ENCODE assay signal across 28 mouse cellular contexts in genomic region chr9:10348741-10349140, GRCm38 (mm10).
DNase-seq lines count a peak whose midpoint lies in the region; ATAC-seq and TF ChIP-seq lines count a peak whose summit lies in the region.
"Had no signal": no experiment of that assay in that cellular context is flagged by ENCODE, and none has a peak within 500 bp of the region (broad histone marks: within the 10 kb centered on the region; RNA-seq: fewer than 3 reads in every experiment).

No protein-coding gene starts in this region.

- H3K9me3 ChIP-seq in ES-Bruce4 (replicated peaks; ENCODE audit: control insufficient read depth, insufficient read depth, low read length, poor library complexity, severe bottlenecking), result no peaks in the 10 kb centered on the region
- H3K9me3 ChIP-seq: embryonic facial prominence, embryonic 12.5 days; forebrain, embryonic 12.5 days; heart, embryonic 10.5 days; limb, embryonic 10.5 days; midbrain, embryonic 13.5 days; neural tube, embryonic 13.5 days had no signal

- H3K9ac ChIP-seq in ES-Bruce4 (ENCODE audit: low read depth, poor library complexity, severe bottlenecking), result no peak overlapping the region
- H3K9ac ChIP-seq: embryonic facial prominence, embryonic 12.5 days; forebrain, embryonic 12.5 days; midbrain, embryonic 13.5 days; neural tube, embryonic 13.5 days had no signal

- H3K27ac ChIP-seq in layer of hippocampus, adult 2 months, result no peak overlapping the region
- H3K27ac ChIP-seq in ES-Bruce4 (ENCODE audit: insufficient read depth, low read length), result no peak overlapping the region
- H3K27ac ChIP-seq: embryonic facial prominence, embryonic 12.5 days; forebrain, embryonic 12.5 days; heart, embryonic 10.5 days; limb, embryonic 10.5 days; midbrain, embryonic 13.5 days; neural tube, embryonic 13.5 days had no signal

- TF ChIP-seq EP300 in ES-Bruce4 (IDR thresholded peaks at IDR 0.05; ENCODE audit: insufficient read depth, low read depth, low read length), result no peak

- TF ChIP-seq CTCF in layer of hippocampus, adult 2 months (conservative IDR thresholded peaks at IDR 0.05), result peak; percentile 32; the same call in 1 of the 2 replicates
- TF ChIP-seq CTCF in ES-Bruce4 (IDR thresholded peaks at IDR 0.05; ENCODE audit: low read depth, low read length), result peak; percentile 56

- no peaks in the 10 kb centered on the region for H3K36me3 ChIP-seq in ES-Bruce4 (ENCODE audit: control insufficient read depth, insufficient read depth, low read length, poor library complexity, severe bottlenecking)
- H3K36me3 ChIP-seq: embryonic facial prominence, embryonic 12.5 days; forebrain, embryonic 12.5 days; heart, embryonic 10.5 days; limb, embryonic 10.5 days; midbrain, embryonic 13.5 days; neural tube, embryonic 13.5 days had no signal

- no peak for DNase-seq in layer of hippocampus, adult 2 months (ENCODE audit: low spot score in 2 of 2)
- DNase-seq in layer of hippocampus, postnatal 14 days (ENCODE audit: low spot score in 2 of 2), result no peak
- peak; percentile 9 for DNase-seq in A20 (ENCODE audit: low read depth, low spot score)
- DNase-seq in WW6 (ENCODE audit: low read depth, low spot score), result peak; percentile 36
- DNase-seq in adrenal gland, postnatal 14 days, result no peak
- DNase-seq in embryo, embryonic 10 days (ENCODE audit: low spot score), result no peak
- DNase-seq: adrenal gland, postnatal 36 days; B cell, adult 2 months; cerebellum, adult 11 months; cerebellum, postnatal 10 days; heart, postnatal 4 days; kidney, adult 9 months; kidney, postnatal 25 days; layer of hippocampus, adult 9-11 months; lung, adult 2 months; lung, postnatal 36 days; right cerebral cortex, postnatal 4 days had no signal

- no peak for TF ChIP-seq POLR2A in ES-Bruce4 (IDR thresholded peaks at IDR 0.05; ENCODE audit: insufficient read depth, low read length)

- H3K27me3 ChIP-seq in ES-Bruce4 (ENCODE audit: control insufficient read depth, insufficient read depth, low read length, poor library complexity, severe bottlenecking), result no peaks in the 10 kb centered on the region
- H3K27me3 ChIP-seq: embryonic facial prominence, embryonic 12.5 days; forebrain, embryonic 12.5 days; megakaryocyte, embryonic 14.5 days; midbrain, embryonic 13.5 days; neural tube, embryonic 13.5 days had no signal

- H3K4me1 ChIP-seq in ES-Bruce4 (ENCODE audit: control insufficient read depth, insufficient read depth, low read length), result no peaks in the 10 kb centered on the region
- H3K4me1 ChIP-seq: embryonic facial prominence, embryonic 12.5 days; forebrain, embryonic 12.5 days; heart, embryonic 10.5 days; limb, embryonic 10.5 days; megakaryocyte, embryonic 14.5 days; midbrain, embryonic 13.5 days; neural tube, embryonic 13.5 days had no signal

- no peak overlapping the region for H3K4me3 ChIP-seq in layer of hippocampus, adult 2 months
- H3K4me3 ChIP-seq in ES-Bruce4 (ENCODE audit: low read depth, low read length), result no peak overlapping the region
- H3K4me3 ChIP-seq: embryonic facial prominence, embryonic 12.5 days; forebrain, embryonic 12.5 days; heart, embryonic 10.5 days; limb, embryonic 10.5 days; midbrain, embryonic 13.5 days; neural tube, embryonic 13.5 days had no signal

- ATAC-seq in erythroid progenitor cell, adult 5-6 weeks (replicated peaks; ENCODE audit: low FRiP score, poor library complexity, severe bottlenecking), result no peak
- ATAC-seq: hindbrain, embryonic 16.5 days; intestine, embryonic 16.5 days; midbrain, embryonic 13.5 days had no signal

Comparison
In these comparisons a context has a peak if more than half of its experiments do, and no peak if none do; other contexts are left out.
1. DNase-seq: peak in A20 (single experiment) and WW6 (single experiment); none in layer of hippocampus, adult 2 months (0 of 2), layer of hippocampus, postnatal 14 days (0 of 2), adrenal gland, postnatal 14 days (single experiment) and embryo, embryonic 10 days (single experiment).